Mouse (Mus musculus): ENCODE data around the gene Nfkbie. TPM values are rescaled to one million over a fixed set of nuclear protein-coding genes. Genes with fewer than 3 reads are reported as not detected.

The Nfkbie gene
- total RNA-seq, 2 experiments from 2014 or later = 2.6 to 3.4 TPM

- DNase-seq = no peak
Observed at GRCm38 (mm10) chr17:45544001-45544872, 11.3 kb upstream of the Nfkbie start.

- no peak for DNase-seq
Observed at GRCm38 (mm10) chr17:45544873-45545277, 10.6 kb upstream of the Nfkbie start.

DNA sequence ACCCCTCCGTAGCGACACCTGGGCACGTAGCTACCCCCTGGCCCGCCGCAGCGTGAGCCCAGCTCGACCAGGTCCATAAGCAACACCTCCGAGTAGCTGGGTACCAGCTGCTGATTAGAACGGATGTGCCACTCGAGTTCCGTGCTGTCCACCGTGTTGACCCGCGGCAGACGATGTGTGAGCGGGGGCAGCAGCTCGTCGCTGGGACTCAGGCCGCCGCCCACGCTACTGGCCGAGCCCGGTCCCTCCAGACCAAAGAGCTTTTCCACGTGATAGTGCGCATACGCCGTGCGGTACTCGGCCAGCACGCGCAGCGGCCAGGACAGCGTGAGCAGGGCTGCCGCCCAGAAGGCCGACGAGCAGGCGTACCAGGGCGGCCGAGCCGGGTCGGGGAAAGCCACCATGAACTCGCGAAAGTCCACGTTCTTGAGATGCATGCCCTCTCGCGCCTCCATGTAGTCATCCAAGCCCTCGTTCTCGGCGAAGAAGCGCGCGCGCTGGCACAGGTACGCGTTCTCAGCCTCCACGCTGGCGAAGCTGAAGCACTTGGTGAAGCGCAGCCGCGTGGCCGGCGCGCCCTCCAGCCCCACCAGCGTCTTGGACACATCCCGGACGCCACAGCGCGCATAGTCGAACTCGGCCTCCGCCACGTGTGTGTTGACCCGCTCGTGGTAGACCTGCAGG, 10.1 kb upstream of the Nfkbie start:
- no peak for DNase-seq

GRCm38 (mm10) chr17:45546941-45547340, 8.6 kb upstream of the Nfkbie start:
- no peak for DNase-seq

- DNase-seq = no peak
Observed at GRCm38 (mm10) chr17:45547461-45548190, 7.9 kb upstream of the Nfkbie start.

- DNase-seq = no peak
Observed at GRCm38 (mm10) chr17:45548541-45549512, 6.7 kb upstream of the Nfkbie start.

DNA sequence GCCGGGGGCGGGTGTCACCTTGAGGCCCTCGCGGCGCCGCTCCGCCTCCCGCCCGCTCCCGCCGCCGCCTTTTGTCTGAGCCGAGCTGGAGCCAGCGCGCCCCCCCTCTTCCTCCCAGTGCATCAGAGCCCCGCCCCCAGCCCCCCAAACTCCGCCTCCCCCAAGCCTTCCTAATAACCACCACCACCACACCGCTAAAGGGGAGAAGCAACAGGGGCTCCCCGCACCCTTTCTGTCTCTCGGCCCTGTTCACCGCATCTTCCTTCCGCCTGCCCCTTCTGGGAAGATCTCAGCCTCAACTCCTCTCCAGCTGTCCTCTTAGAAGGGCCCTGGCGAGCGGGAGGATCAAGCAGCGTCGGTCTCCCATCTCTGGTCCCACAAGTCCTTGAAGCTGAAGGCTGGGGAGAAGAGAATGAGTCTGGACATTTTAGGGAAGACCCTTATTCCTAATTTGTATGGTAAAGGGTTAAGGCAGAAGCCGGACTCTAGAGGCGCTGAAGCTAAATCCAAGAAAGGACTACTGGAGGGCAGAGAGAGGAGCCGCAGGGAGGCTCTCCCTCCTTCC, 5.8 kb upstream of the Nfkbie start, which contains the start of gene Tmem151b:
Gene Tmem151b, minus strand, starts transcription at position 61 of the 565 bp plus-strand sequence.
- DNase-seq = no peak

- no peak for DNase-seq
Observed at GRCm38 (mm10) chr17:45550253-45550652, 5.2 kb upstream of the Nfkbie start.

DNA sequence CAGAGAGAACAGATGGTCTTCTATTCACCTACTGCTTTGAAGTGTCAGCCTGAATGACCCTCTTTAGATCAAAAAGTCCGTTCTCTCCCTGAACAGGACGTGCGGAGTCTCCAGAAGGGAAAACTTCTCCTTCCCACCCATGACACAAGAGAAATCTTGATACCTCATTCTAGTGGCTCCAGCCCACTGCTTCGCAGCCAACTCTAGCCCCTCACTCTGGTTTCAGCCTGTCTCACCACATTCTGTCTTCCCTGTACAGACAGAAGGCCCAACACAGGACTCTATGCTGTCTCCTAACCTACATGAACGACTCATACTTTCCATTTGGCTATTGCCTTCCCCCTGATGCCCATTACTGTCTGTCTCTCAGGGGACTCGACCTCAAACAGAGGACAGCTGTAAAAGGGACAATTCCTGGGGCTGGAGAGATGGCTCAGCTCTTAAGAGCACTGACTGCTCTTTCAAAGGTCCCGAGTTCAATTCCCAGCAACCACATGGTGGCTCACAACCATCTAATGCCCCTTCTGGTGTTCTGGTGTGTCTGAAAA, 4.2 kb upstream of the Nfkbie start:
- no peak for DNase-seq

DNA sequence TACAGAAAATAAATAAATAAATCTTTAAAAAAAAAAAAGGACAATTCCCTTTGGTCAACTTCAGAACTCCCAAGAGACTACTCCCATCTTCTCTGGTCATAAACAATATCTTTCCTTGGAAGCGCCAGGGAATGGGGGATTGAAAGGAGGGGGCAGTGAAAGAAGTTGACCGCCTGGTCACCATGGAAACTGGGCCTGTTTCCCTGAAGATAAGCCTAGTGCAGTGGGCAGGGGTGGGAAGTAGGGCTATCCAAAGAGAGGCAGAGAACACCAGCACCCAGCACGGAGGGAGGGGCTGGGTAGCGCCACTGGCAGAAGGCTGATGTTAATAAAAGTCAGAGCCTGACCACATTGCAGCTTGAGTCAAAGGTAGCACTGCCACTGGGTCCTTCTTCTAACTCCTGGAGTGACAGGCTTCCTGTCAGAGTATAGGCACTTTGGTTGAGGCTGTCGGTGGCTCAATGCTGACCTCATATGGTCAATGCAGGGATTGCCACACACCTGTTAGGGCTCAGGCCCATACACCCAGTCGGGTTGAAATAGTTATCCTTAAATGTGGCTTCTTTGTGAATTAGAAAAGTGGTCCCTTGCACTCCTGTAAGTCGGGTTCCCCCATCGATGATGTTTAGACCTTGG, 3.6 kb upstream of the Nfkbie start:
- DNase-seq = peak; percentile 78 to 80

- no peak for DNase-seq
Observed at GRCm38 (mm10) chr17:45553065-45553464, 2.4 kb upstream of the Nfkbie start.

DNA sequence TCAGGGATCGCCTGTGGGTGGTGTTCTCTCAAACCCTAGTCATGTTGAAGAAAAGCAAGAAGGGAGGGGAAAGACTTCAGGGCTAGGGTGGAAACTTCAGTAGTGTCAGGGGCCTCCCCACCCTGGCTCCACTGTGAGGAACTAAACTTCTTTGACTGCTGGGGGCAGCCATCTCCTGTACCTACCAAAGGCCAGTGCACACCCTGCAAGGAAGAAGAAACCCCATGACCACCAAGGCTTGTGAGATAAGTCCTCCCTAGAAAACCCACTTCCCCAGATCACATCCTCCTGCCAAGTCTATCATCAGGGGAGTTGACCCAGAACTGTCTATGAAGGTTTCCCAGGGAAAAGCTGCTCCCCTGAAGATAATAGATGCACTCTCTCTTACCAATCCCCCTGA, 1.1 kb upstream of the Nfkbie start:
- DNase-seq = no peak

GRCm38 (mm10) chr17:45556107-45556489, 595 bp downstream of the Nfkbie start:
- DNase-seq = no peak

DNA sequence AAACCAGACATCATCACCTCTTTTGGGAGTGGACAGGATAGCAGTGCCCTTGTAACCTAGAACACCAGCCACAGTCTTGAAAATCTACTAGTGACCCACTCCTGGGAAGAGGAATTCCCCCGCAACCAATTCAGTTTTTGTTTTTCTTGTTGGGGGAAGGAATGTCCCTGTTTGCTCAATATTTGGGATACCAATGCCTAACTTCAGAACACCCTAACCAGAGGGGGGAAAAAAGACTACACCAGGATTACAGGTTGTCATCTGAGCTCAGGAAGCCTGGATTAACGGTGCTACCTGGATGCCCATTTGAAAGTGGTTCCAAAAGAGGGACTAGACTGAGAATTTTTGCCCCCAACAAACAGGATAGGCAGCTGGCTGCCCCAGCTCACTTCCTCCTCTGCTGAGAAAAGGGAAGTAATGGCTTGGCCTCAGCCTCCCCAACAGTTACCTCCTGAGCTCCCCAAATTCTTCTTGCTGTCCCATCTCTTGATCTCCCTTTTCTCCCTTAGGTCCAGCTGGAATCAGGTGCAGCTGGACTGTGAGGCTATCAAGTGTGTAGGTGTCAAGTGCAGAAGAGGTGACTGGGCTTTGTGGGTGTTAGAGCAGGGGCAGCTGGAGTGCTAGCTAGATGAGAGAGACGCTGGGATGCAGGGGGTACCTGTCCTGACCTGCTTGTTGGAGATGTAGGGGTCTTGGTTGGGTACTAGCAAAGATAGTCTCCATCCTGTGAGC, 1.2 kb downstream of the Nfkbie start:
- DNase-seq = no peak

DNA sequence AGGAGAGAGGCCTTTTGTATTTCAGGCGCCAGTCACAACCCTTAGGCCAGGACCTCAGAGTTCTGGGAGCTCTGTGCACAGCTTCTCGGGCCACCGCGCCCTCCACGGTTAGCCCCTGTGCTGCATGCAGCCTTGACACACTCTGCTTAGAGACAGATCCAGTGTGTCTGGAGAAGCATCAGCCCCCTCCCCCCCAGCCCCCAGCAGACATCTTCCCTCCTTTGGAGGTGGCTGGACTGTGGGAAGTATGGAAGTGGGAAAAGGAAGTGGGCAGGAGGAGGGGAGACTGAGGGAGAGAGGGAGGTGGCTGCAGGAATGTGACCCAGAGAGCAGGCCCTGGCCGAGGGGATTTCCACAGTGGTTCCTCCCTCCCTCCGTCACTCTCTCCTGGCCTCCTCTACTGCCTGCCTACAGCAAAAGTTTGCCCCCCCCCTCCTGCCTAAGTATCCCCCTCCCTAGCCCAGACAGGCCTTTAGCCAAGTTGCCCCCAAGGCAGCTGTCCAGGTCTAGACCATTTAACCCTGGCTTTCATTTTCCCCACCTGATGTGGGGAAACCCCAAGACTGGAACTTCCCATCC, 1.8 kb downstream of the Nfkbie start:
- no peak for DNase-seq

GRCm38 (mm10) chr17:45557998-45558862, 2.7 kb downstream of the Nfkbie start:
- no peak for DNase-seq

- no peak for DNase-seq
Observed at GRCm38 (mm10) chr17:45559732-45560525, 4.4 kb downstream of the Nfkbie start.

DNA sequence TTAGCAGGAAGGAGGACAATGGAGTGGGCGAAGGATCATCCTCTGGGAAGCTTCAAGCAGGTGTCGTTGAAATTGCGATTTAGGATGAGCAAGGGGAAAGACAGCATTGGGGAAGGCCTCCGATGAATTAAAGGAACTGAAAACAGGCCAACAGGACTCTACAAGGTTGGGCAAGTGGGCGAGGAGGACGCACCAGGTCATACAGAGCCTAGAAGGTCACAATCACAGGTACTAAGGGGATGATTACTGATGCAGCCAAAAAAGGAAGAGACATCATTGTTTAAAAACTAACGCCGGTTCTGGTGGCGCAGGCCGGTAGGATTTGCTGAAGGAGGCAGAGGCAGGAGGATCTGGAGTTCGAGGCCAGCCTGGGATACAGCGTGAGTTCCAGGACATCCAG, 7.7 kb downstream of the Nfkbie start:
- no peak for DNase-seq

Measured in layer of hippocampus, postnatal 36 days (tissue).